Mouse (Mus musculus): Measurements from ENCODE around the gene Lhfpl3.
A peak's percentile ranks its signal among the peaks of the same experiment; 100 is the strongest.

Gene Lhfpl3

DNA sequence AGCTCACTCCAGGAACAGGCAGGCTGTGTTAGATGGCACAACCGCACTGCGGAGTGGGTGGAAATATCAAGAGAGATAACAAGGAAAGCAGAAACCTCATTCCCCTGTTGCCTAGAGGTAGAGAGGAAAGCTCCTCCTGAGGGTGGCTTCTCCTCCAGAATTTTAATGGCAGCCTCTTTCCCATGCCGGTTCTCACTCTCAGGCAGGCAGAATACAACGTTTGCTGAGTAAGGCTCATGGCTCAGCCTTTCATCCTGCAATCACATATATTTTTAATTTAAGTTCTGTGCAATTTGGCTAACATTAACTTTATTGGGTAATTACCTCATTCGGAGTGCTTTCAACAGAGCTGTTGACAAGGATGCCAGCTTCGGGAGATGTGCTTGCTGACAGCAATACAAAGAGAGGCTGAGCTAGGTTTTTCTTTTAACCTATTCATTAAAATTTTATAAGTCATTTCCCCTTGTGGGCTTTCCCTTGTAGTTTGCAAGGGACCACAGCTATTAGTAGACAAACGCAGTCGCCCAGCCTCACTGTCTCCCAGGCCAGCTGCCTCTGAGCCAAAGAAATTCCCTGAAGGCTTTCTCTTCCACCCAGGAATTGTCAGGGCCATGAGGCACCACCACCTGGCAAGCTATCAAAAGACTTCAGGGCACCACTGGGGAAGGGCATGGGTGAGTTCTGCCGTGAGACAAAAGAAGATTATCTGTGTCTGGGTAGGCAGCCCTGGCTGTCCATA is 394.5 kb downstream of the Lhfpl3 start:
- DNase-seq (ENCODE audit: low spot score) = no peak

DNA sequence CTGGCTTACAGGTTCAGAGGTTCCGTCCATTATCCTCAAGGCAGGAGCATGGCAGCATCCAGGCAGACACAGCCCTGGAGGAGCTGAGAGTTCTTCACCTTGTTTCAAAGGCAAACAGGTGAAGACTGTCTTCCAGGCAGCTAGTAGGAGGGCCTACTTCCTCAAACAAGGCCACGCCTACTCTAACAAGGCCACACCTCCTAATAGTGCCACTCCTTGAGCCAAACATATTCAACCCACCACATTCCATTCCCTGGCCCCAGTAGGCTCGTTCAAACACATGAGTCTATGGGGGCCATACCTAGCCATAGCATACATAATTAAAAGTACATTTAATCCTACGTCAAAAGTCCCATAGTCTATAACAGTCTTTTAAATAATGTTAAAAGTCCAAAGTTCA is 407.4 kb downstream of the Lhfpl3 start:
- no peak for DNase-seq (ENCODE audit: low spot score)

DNA sequence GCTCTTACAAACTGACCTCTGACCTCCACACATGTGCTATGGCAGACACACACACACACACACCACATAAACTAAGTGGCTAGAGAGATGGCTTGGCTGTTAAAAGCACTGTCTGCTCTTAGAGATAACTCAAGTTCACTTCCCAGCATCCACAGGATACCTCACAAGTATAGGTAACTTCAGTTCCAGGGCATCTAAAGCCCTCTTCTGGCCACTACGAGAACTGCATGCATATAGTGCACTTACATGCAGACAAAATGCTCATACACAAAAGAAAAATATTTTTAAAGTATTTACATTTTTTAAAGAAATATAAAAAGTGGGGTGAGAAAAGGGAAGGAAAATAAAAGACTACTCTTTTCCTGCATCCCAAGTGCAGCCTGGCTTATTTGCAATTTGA is 408.6 kb downstream of the Lhfpl3 start:
- DNase-seq (ENCODE audit: low spot score) = no peak

- DNase-seq (ENCODE audit: low spot score) = no peak
Observed at GRCm38 (mm10) chr5:23165947-23166350, 420.1 kb downstream of the Lhfpl3 start.

- no peak for DNase-seq (ENCODE audit: low spot score)
Observed at GRCm38 (mm10) chr5:23166658-23167057, 420.8 kb downstream of the Lhfpl3 start.

DNA sequence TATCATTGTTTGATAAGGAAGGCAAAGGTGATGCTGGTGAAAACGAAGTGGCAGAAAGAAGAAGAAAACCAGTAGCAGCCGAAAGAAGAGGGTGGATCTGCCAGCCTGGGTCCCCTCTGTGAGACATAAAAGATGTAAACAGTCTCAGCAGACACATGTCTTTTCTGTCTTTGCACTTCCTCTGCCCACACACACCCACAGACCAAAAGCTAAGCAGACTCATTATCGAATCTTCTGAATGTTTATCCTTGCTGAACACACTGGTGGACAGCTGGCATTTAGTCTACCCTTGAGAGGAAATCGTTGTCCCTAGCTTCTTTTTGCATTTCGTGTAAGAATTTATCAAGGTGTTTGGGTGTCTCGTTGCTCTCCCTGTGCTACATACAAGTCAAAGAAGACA is 443.8 kb downstream of the Lhfpl3 start:
- DNase-seq (ENCODE audit: low spot score) = no peak

DNA sequence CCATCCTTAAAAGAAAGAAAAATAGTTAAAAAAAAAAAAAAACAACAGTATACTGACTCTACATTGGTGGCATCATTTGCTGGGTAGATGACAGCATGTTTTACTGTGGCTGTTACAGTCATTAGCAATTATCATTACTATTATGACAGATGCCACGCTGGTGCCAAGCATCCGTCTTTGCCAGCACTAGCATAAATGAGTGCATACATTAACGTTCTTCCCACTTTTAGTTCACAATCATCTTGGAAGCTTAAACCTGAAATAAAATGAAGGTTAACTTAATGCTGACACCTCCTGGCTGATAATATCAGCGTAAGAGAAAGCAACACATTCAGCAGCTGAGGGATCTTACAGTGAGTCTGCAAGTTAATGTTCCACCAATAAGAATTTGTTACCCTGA is 451.0 kb downstream of the Lhfpl3 start:
- no peak for DNase-seq (ENCODE audit: low spot score)

GRCm38 (mm10) chr5:23213086-23213485 is 467.2 kb downstream of the Lhfpl3 start:
- no peak for DNase-seq (ENCODE audit: low spot score)

DNA sequence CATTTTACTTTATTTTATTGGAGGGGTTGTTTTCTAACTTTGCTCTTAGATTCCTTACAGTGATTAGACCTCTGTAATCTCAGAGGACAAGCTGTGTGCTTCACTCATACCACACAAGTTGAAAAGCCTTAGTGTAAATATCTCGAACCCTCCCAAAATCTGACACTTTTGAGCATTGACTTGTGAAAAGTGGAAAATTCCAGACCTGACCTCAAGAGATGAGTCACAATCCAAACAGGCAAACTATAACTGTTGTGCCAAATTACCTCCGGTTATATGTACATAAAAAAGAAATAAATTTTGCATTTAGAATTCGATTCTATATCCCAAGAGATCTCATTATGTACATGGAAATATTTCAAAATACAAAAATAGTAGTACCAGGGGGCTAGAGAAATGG is 468.8 kb downstream of the Lhfpl3 start:
- no peak for DNase-seq (ENCODE audit: low spot score)

DNA sequence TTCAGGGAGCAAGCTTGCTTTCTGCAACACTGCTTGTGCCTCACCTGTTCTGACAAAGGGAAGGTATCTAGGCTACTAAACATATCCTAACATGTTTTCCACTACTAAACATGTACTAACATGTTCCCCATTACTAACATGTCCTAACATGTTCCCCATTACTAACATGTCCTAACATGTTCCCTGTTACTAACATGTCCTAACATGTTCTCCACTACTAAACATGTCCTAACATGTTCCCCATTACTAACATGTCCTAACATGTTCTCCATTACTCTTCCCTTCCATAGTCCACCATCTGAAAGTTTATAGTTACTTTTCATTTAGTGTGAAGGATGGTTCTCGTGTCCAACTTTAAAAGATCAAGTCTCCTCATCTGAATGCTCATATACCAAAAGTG is 473.8 kb downstream of the Lhfpl3 start:
- DNase-seq (ENCODE audit: low spot score) = no peak

DNA sequence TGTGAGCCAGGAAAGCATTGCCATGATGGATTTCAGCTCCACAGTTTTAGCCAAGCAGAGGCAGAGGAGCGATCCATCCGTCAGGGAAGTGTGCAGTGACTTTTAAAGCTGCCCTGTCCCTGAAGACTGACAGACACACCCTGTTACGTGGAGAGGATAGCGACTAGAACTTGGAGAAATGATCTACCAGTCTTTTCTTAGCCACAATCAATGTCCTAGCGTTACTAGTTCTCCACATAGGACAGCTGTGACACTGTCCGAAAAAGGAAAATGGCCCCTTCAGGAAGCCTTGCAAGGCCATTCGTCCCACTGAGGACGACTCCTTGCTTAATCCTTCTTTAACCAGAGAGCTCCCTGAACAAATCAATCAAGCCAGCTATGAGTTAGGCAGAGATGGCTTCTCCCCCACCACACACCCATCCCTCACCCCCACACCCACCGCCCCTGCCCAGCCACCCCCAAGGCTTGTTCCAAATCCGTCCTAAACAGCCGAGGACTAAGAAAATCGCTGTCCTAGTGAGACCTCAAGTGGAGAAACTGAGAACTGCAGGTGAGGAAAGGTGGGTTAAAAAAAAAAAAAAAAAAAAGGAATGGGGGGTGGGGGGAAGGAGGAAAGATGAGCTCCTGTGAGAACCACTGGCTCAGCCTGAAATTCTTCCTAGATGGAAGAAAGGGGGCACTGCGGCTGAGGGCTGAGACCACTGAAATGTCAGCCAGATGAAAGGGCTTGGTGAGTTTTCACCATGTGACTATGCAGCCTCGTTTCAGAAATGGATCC is 479.1 kb downstream of the Lhfpl3 start:
- peak; percentile 19 for DNase-seq (ENCODE audit: low spot score)

DNA sequence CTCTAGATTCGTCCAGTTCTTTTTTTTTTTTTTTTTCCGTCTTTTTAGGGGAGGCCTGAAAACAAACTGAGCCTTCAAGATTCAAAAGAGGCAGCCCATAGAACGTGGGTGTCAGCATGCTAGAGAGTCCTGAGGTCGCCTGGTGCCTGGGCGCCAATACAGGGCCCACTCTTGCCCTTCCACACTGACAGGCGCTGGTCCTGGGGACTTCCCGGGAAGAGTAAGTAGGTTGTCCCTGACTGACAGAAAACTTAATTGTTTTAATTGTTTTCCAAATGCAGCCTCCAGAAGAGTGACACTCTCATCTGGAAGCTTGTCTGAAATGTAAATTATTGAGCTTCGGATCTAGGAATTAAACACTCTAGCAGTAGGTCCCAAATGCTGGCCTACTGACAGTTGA is 479.8 kb downstream of the Lhfpl3 start:
- no peak for DNase-seq (ENCODE audit: low spot score)

GRCm38 (mm10) chr5:23226753-23227152 is 480.9 kb downstream of the Lhfpl3 start:
- no peak for DNase-seq (ENCODE audit: low spot score)

- peak; percentile 25 for DNase-seq (ENCODE audit: low spot score)
Observed at GRCm38 (mm10) chr5:23246974-23247373, 501.1 kb downstream of the Lhfpl3 start.

DNA sequence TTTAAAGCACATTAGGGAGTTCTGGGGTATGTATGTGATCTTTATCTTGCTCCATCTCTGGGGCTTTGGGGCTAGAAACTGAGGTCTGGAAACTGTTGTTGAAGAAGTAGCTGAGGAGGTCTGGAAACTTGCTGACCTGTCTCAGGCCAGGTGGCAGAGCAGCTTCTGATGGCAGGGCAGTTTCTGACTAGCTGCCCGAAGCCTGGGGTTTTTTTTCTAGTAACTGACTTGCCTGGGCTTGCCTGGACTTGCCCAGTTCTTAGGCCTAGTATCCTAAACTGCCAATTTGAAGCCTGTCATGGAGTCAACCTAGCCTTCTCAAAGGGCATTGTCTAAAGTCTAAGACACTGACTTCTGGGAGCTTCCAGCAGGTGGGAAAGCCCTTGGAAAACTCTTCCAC is 501.9 kb downstream of the Lhfpl3 start:
- DNase-seq (ENCODE audit: low spot score) = no peak

DNA sequence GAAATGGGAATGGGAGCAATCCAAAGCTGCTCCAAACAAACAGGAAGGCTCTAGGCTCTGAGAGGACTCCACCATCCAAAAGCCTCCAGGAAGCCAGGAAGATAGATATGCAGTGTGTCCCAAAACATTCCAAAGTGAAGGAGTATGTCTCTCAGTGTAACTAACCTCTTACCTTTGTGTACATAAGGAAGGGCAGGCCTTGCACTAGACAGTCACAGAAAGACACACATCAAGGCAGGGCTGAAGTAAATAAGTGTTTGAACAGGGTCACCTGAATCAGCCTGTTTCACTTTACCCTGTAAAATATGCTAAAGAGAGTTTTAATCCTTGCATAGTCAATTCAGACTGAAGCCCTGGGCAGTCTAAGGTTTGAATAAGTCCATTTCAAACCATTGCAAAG is 502.4 kb downstream of the Lhfpl3 start:
- DNase-seq (ENCODE audit: low spot score) = no peak

DNA sequence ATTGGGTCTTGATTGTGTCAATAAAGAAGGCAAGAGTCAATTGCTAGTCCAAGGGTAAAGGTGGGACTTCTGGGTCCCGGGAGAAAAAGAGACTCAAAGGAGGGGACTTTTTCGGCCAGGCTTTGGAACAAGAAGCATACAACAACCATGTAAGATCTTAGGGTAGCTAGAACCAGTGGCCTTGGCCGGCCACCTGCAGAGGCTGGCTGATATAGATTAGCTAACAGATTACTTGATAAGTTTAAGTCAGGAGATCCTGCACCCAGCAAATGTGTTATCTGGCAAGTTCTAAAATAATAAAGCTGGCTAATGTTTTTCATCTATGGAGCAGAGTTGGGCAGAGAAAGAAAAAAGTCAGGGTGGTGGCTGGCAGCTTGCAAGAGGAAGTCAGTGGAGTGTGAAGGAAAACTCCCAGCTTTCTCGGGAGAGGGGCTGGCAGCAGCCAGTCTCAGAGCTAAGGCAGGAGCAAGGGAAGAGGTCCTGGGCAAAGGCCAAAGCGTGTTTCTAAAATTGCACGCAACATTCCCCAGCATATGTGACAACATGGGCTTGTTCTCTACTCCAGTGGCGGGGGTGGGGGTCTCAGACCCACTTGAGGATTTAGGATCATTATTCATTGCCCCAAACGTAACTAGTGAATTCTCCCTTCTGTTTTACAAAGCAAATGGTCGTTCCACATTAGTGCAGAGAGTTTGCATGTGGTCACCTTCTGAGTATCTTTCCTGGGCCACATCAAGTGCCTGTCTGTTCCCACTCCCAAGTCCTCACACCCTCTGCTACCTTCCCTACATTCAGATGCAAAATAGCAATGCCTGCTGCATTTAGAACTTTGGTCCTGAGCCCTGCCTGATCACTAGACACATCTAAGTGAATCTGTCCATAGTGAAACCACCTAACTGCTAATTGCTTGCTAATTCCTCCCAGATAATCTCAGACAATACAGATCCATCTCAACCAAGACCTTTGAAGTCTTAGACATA is 504.3 kb downstream of the Lhfpl3 start:
- DNase-seq (ENCODE audit: low spot score) = no peak

- peak; percentile 64 for DNase-seq (ENCODE audit: low spot score)
Observed at GRCm38 (mm10) chr5:23251462-23252224, 505.8 kb downstream of the Lhfpl3 start.

- DNase-seq (ENCODE audit: low spot score) = no peak
Observed at GRCm38 (mm10) chr5:23255816-23256418, 510.1 kb downstream of the Lhfpl3 start.

GRCm38 (mm10) chr5:23273309-23273708 is 527.5 kb downstream of the Lhfpl3 start:
- DNase-seq (ENCODE audit: low spot score) = no peak

GRCm38 (mm10) chr5:23279364-23279763 is 533.5 kb downstream of the Lhfpl3 start:
- no peak for DNase-seq (ENCODE audit: low spot score)
